Mouse (Mus musculus) G1E-ER4 (cell line): ENCODE results near the gene Actl6b. TPM values are rescaled to one million over a fixed set of nuclear protein-coding genes. Genes with fewer than 3 reads are reported as not detected.

Source experiments
- GATA1 ChIP-seq: IDR thresholded peaks from one replicate; pipeline ENCODE4 v1.8.0; 2012; ENCODE audit warnings: low read length, inconsistent platforms
- polyA plus RNA-seq: library from polyadenylated mRNA; stranded (reverse); fragments of >175 nt; gene quantifications from 2 replicates; pipeline ENCODE4 v1.2.3, GENCODE M21; 2012

Actl6b gene
- polyA plus RNA-seq, 1 experiment: not detected

- no peak for TF ChIP-seq GATA1
Observed at GRCm38 (mm10) chr5:137525511-137525910, 27.8 kb upstream of the Actl6b start.

GRCm38 (mm10) chr5:137526192-137526936 lies 27.0 kb upstream of the Actl6b start:
- no peak for TF ChIP-seq GATA1

- no peak for TF ChIP-seq GATA1
Observed at GRCm38 (mm10) chr5:137527413-137527812, 25.9 kb upstream of the Actl6b start.

GRCm38 (mm10) chr5:137528247-137528968 lies 24.9 kb upstream of the Actl6b start:
- no peak for TF ChIP-seq GATA1

GRCm38 (mm10) chr5:137529221-137529995 lies 23.9 kb upstream of the Actl6b start:
- no peak for TF ChIP-seq GATA1

- no peak for TF ChIP-seq GATA1
Observed at GRCm38 (mm10) chr5:137530075-137530474, 23.2 kb upstream of the Actl6b start.

GRCm38 (mm10) chr5:137530588-137531413 lies 22.5 kb upstream of the Actl6b start:
- TF ChIP-seq GATA1: no peak

GRCm38 (mm10) chr5:137531414-137532130 lies 21.7 kb upstream of the Actl6b start:
- TF ChIP-seq GATA1: no peak

GRCm38 (mm10) chr5:137532131-137532807 lies 21.0 kb upstream of the Actl6b start:
- no peak for TF ChIP-seq GATA1

GRCm38 (mm10) chr5:137532808-137533116 lies 20.6 kb upstream of the Actl6b start:
- TF ChIP-seq GATA1: no peak

GRCm38 (mm10) chr5:137533117-137533827 lies 20.0 kb upstream of the Actl6b start, which contains the start of the genes Epo and Gnb2:
TSS of gene Epo (minus strand) at chr5:137533242.
TSS of gene Gnb2 (minus strand) at chr5:137533510.
- no peak for TF ChIP-seq GATA1

GRCm38 (mm10) chr5:137534762-137535161 lies 18.6 kb upstream of the Actl6b start:
- no peak for TF ChIP-seq GATA1

GRCm38 (mm10) chr5:137535318-137535717 lies 18.0 kb upstream of the Actl6b start:
- no peak for TF ChIP-seq GATA1
